Mouse (Mus musculus): ENCODE measurements around the gene Ccdc51. TPM values are rescaled to one million over a fixed set of nuclear protein-coding genes. Genes with fewer than 3 reads are reported as not detected.

Gene Ccdc51
- polyA plus RNA-seq, 1 experiment from 2014 or later = 12.7 TPM

DNA sequence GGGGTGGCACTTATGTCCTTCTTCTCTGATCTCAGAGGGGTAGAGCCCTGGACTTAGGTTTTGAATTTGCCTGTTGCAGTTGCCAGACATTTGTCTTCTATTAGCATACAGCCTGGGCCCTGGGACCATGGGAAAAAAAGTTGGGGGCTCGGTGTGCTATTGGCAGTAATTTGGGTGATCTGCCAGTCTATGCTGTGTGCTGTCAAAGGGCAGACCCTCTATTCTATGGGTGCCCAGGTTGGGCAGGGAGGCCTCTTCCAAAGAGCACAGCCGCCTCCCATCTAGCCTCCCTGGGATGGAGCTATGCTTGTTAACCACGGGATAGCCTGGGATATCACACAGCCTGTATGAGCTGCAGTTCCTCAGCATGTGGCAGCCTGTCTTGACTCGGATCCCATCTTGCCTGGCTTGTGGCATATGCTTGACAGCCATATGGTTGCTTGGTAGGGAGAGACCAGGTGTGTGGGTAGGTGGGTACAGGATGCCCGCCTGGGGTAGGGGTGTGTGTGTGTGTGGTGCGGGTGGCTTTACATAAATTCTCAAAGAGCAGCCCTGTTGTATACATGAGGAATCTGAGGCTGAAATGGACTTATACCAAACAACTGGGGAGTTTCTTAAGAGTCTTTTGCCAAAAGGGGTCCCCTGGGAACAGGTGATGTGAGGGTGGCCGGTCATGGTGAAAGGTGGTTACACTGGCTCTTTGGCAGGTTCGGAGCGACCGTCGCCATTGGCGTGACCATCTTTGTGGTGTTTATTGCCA, 26.8 kb upstream of the Ccdc51 start:
- Histone ChIP-seq H3K36me3 (ENCODE audit: control insufficient read depth, insufficient read depth) (peaks cover 42% of the 10 kb centered on the region; the same call in 1 of the 2 replicates), H3K9ac (ENCODE audit: low read depth, low read length) (peak overlapping the region; percentile 35; the same call in 1 of the 2 replicates), H3K4me2 (replicated peaks; ENCODE audit: low read depth) (peak overlapping the region; percentile 70), H3K9me3 (ENCODE audit: control insufficient read depth) (no peaks in the 10 kb centered on the region), H3K4me3 (ENCODE audit: low read depth, low read length) (peak overlapping the region; percentile 33), H3K27me3 (replicated peaks; ENCODE audit: control insufficient read depth, insufficient read depth, low read length) (no peaks in the 10 kb centered on the region), H3K27ac (ENCODE audit: low read depth, low read length) (peak overlapping the region; percentile 79), H3K4me1 (replicated peaks; ENCODE audit: control insufficient read depth, insufficient read depth, low read length) (peaks cover 3% of the 10 kb centered on the region; the same call in 1 of the 2 replicates)
- ATAC-seq = no peak
- 89% methylated on average over 12 of the region's 12 CpGs for WGBS
- no peak for TF ChIP-seq CTCF (IDR thresholded peaks at IDR 0.05; ENCODE audit: low read depth)

DNA sequence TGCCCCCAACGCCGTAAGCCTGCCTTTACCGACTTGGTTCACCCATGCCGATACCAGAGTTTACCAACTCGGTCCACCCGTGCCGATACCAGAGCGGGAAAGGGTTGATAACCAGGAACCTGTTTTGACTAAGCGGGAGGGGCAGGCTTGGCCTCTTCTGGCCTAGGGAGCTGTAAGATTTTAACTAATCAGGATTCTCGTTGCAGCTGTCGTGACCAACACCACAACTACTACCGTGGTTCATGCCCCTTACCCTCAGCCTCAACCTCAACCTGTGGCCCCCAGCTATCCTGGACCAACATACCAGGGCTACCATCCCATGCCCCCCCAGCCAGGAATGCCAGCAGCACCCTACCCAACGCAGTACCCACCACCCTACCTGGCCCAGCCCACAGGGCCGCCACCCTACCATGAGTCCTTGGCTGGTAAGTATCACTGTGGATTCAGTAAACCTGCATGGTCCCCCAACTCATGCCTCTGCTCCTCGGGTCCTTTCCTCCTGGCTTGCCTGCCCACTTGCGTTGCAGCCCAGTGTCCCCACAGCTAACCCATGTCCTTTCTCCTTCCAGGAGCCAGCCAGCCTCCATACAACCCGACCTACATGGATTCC, 26.1 kb upstream of the Ccdc51 start:
- Histone ChIP-seq H3K9me3 (ENCODE audit: control insufficient read depth) (no peaks in the 10 kb centered on the region), H3K4me3 (ENCODE audit: low read depth, low read length) (no peak overlapping the region), H3K27ac (ENCODE audit: low read depth, low read length) (no peak overlapping the region), H3K27me3 (replicated peaks; ENCODE audit: control insufficient read depth, insufficient read depth, low read length) (no peaks in the 10 kb centered on the region), H3K9ac (ENCODE audit: low read depth, low read length) (no peak overlapping the region), H3K4me1 (replicated peaks; ENCODE audit: control insufficient read depth, insufficient read depth, low read length) (peaks cover 3% of the 10 kb centered on the region; the same call in 1 of the 2 replicates), H3K4me2 (replicated peaks; ENCODE audit: low read depth) (no peak overlapping the region), H3K36me3 (ENCODE audit: control insufficient read depth, insufficient read depth) (peaks cover 42% of the 10 kb centered on the region; the same call in 1 of the 2 replicates)
- no peak for TF ChIP-seq CTCF (IDR thresholded peaks at IDR 0.05; ENCODE audit: low read depth)
- 88% methylated on average over 17 of the region's 17 CpGs for WGBS
- ATAC-seq = no peak

DNA sequence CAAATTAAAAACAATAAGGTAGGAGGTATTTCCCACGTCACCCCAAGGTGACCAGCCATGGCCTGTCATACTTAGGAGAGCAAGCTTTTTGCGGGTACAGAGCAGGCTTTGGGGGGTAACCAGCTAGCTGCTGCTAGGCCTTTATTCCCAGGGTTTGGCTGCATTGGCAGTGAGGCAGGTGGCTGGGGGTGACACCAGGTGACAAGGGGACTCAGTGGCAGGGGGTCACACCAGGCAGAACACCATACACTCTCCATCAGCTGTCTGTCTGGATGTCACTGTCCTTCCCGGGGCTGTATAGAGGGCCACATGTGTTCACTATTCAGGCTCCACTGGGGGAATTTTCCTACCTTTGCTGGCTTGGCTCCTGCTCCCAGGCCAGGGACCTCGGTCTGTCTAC, 25.4 kb upstream of the Ccdc51 start:
- Histone ChIP-seq H3K9ac (ENCODE audit: low read depth, low read length) (no peak overlapping the region), H3K4me1 (replicated peaks; ENCODE audit: control insufficient read depth, insufficient read depth, low read length) (peaks cover 3% of the 10 kb centered on the region; the same call in 1 of the 2 replicates), H3K27ac (ENCODE audit: low read depth, low read length) (no peak overlapping the region), H3K9me3 (ENCODE audit: control insufficient read depth) (no peaks in the 10 kb centered on the region), H3K27me3 (replicated peaks; ENCODE audit: control insufficient read depth, insufficient read depth, low read length) (no peaks in the 10 kb centered on the region), H3K4me2 (replicated peaks; ENCODE audit: low read depth) (0 out of 2 replicates have a peak overlapping the region, but pooled peaks have one; percentile 6), H3K36me3 (ENCODE audit: control insufficient read depth, insufficient read depth) (peaks cover 35% of the 10 kb centered on the region; the same call in 1 of the 2 replicates), H3K4me3 (ENCODE audit: low read depth, low read length) (no peak overlapping the region)
- no peak for TF ChIP-seq CTCF (IDR thresholded peaks at IDR 0.05; ENCODE audit: low read depth)
- no peak for ATAC-seq
- 89% methylated on average over 4 of the region's 4 CpGs for WGBS

DNA sequence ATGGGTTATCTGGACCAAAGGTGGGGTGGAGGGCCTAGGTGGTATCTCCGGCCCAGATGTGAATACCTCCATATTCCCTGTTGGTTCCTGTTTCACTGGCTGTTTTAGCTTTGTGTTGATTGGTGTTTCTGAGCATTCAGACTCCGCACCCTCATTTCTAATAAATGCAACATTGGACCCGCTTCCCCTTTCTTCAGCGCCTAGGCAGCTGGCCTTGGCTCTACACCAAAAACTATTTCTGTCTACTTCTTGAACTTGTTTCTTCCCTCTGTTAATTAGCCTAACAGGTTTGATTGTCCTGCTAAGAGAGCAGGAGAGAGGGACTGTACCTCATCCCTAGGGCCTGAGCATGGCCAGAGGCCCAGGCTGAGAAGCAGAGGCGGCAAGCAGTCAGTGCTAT, 24.8 kb upstream of the Ccdc51 start:
- no peak for TF ChIP-seq CTCF (IDR thresholded peaks at IDR 0.05; ENCODE audit: low read depth)
- Histone ChIP-seq H3K36me3 (ENCODE audit: control insufficient read depth, insufficient read depth) (peaks cover 32% of the 10 kb centered on the region; the same call in 1 of the 2 replicates), H3K4me1 (replicated peaks; ENCODE audit: control insufficient read depth, insufficient read depth, low read length) (peaks cover 3% of the 10 kb centered on the region; the same call in 1 of the 2 replicates), H3K27me3 (replicated peaks; ENCODE audit: control insufficient read depth, insufficient read depth, low read length) (no peaks in the 10 kb centered on the region), H3K27ac (ENCODE audit: low read depth, low read length) (peak overlapping the region; percentile 41; the same call in 1 of the 2 replicates), H3K4me2 (replicated peaks; ENCODE audit: low read depth) (0 out of 2 replicates have a peak overlapping the region, but pooled peaks have one; percentile 14), H3K9me3 (ENCODE audit: control insufficient read depth) (no peaks in the 10 kb centered on the region), H3K9ac (ENCODE audit: low read depth, low read length) (no peak overlapping the region), H3K4me3 (ENCODE audit: low read depth, low read length) (no peak overlapping the region)
- ATAC-seq = no peak
- 87% methylated on average over 5 of the region's 5 CpGs for WGBS

DNA sequence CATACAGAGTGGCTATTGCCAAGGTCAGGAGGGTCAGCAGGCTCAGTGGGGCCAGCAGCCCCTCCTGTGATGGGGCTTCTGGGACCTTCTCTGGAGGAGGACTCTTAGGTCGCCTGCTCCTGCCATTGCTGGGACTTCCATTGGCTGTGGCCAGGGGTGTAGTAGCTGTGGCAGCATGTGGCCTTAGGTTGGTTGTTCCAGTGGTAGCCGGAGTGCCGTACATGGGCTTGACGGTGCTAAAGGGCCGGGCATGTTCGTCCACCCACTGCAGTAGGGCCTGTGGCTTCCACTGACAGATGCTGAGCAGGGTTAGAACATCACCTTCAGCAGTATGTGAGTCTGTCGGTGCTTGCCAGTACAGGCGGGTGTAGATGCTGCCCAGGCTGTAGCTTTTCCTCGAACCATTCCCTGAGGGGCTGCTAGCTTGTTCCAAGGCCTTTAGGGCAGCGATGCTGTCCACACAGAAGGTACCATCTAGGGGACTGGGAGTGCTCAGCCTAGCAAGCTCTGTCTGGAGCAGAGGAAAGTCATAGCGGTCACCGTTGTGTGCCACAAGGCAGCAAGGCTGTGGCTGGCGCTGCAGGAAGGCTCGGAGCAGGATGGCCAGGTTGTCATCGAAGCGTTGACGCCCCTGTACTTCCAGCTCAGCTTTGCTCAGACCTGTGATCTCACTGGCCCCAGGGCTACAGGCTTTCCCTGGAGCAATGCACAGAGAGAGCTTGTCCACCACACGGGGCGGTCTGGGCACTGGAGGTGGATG, 24.1 kb upstream of the Ccdc51 start:
- no peaks in the 10 kb centered on the region for H3K27me3 ChIP-seq (replicated peaks; ENCODE audit: control insufficient read depth, insufficient read depth, low read length)
- H3K4me2 ChIP-seq (replicated peaks; ENCODE audit: low read depth) = peak overlapping the region; percentile 81
- H3K4me1 ChIP-seq (replicated peaks; ENCODE audit: control insufficient read depth, insufficient read depth, low read length) = peaks cover 3% of the 10 kb centered on the region; the same call in 1 of the 2 replicates
- no peak for TF ChIP-seq CTCF (IDR thresholded peaks at IDR 0.05; ENCODE audit: low read depth)
- peak overlapping the region; percentile 58; the same call in 1 of the 2 replicates for H3K9ac ChIP-seq (ENCODE audit: low read depth, low read length)
- no peak for ATAC-seq
- 94% methylated on average over 19 of the region's 19 CpGs for WGBS
- peak overlapping the region; percentile 38 for H3K4me3 ChIP-seq (ENCODE audit: low read depth, low read length)
- H3K9me3 ChIP-seq (ENCODE audit: control insufficient read depth) = no peaks in the 10 kb centered on the region
- peak overlapping the region; percentile 96 for H3K27ac ChIP-seq (ENCODE audit: low read depth, low read length)
- H3K36me3 ChIP-seq (ENCODE audit: control insufficient read depth, insufficient read depth) = peaks cover 31% of the 10 kb centered on the region; the same call in 1 of the 2 replicates

Data from intestine, postnatal 0 days (tissue).